Mouse (Mus musculus) liver, embryonic 14.5 days (tissue): ENCODE results near the gene Rft1. TPM values are rescaled to one million over a fixed set of nuclear protein-coding genes. Genes with fewer than 3 reads are reported as not detected.
"Not testable (repeated sequence)": the region's sequence is repeated elsewhere in the genome, so short reads cannot be mapped to it uniquely, and the experiment has no call there.

Experiments
- ATAC-seq: fragments of 200-750 bp; cut with Nextera tagmentation; 2 replicates; pipeline ENCODE4 v1.8.0; 2017; ENCODE audit warnings: moderate number of reproducible peaks, mild to moderate bottlenecking, moderate library complexity; ENCODE audit not compliant: insufficient read depth
- DNase-seq, 3 experiments: peaks; one replicate each; pipeline ENCODE4 v3.0.0-alpha.2; 2012 to 2013; ENCODE audit warnings: low read depth in 3 of 3, low spot score in 3 of 3
- H3K27ac ChIP-seq: fragments of 300-500 bp; sonication (generic); 2 replicates; pipeline ENCODE4 v1.5.1; 2014; ENCODE audit warnings: moderate library complexity, mild to moderate bottlenecking, control low read depth, inconsistent platforms
- H3K27me3 ChIP-seq: fragments of 300-500 bp; sonication (generic); 2 replicates; pipeline ENCODE4 v1.6.1; 2014; ENCODE audit warnings: mild to moderate bottlenecking, low read length, moderate library complexity; ENCODE audit not compliant: control insufficient read depth, insufficient read depth
- H3K36me3 ChIP-seq: fragments of 300-500 bp; sonication (generic); replicated peaks from 2 replicates; pipeline ENCODE4 v1.6.1; 2014; ENCODE audit warnings: low read depth; ENCODE audit not compliant: control insufficient read depth, insufficient read depth
- H3K4me1 ChIP-seq, 2 experiments: fragments of 200-500 bp in 1 of 2; fragments of 300-500 bp in 1 of 2; sonication (generic) in 1 of 2; replicated peaks; 2 replicates each; pipeline ENCODE4 v1.6.1; 2012 to 2014; ENCODE audit warnings: antibody characterized with exemption in 1 of 2, inconsistent platforms in 1 of 2, low read length in 1 of 2; ENCODE audit not compliant: control insufficient read depth in 2 of 2, insufficient read depth in 2 of 2
- H3K4me2 ChIP-seq: fragments of 300-500 bp; sonication (generic); 2 replicates; pipeline ENCODE4 v1.6.1; 2014; ENCODE audit warnings: low read depth, mild to moderate bottlenecking, control low read depth, moderate library complexity
- H3K4me3 ChIP-seq, 2 experiments: fragments of 200-500 bp in 1 of 2; fragments of 300-500 bp in 1 of 2; sonication (generic) in 1 of 2; 2 replicates each; pipeline ENCODE4 v1.5.1; 2012 to 2014; ENCODE audit warnings: low read depth in 2 of 2, low read length in 2 of 2, mild to moderate bottlenecking in 2 of 2, control low read depth in 1 of 2, inconsistent platforms in 1 of 2, moderate library complexity in 1 of 2; ENCODE audit not compliant: insufficient read depth in 1 of 2
- H3K9ac ChIP-seq: fragments of 300-500 bp; sonication (generic); replicated peaks from 2 replicates; pipeline ENCODE4 v1.6.1; 2014; ENCODE audit warnings: mild to moderate bottlenecking, control low read depth, moderate library complexity
- H3K9me3 ChIP-seq: fragments of 300-500 bp; sonication (generic); 2 replicates; pipeline ENCODE4 v1.6.1; 2016; ENCODE audit warnings: low read length, mixed read lengths; ENCODE audit not compliant: control insufficient read depth
- CTCF ChIP-seq: IDR thresholded peaks from 2 replicates; pipeline ENCODE4 v1.5.1; 2016; ENCODE audit warnings: antibody characterized with exemption, low read depth, control low read depth
- EP300 ChIP-seq: IDR thresholded peaks from 2 replicates; pipeline ENCODE4 v1.6.1; 2016; ENCODE audit warnings: antibody characterized with exemption, low read depth
- WGBS: fragments of 180-500 bp; shearing (Covaris S2); extraction: QIAGEN DNeasy Blood & Tissue Kit; methylation state at CpG from one replicate; pipeline ENCODE4 v1.1.7; 2014; ENCODE audit not compliant: insufficient replicate concordance; 5-methylcytosine and 5-hydroxymethylcytosine counted together
- polyA plus RNA-seq, 2 experiments: library from polyadenylated mRNA; depleted of rRNA in 1 of 2; stranded (reverse) in 1 of 2; unstranded in 1 of 2; fragments of >200 nt; fragmentation: Nextera tagmentation in 1 of 2; extraction: Ambion mirVana in 1 of 2; gene quantifications; 2 replicates each; pipeline versions ENCODE4 v1.2.1 to v1.2.3; 2012 to 2014

Gene Rft1
- polyA plus RNA-seq, 2 experiments = 2.8 to 3.4 TPM

DNA sequence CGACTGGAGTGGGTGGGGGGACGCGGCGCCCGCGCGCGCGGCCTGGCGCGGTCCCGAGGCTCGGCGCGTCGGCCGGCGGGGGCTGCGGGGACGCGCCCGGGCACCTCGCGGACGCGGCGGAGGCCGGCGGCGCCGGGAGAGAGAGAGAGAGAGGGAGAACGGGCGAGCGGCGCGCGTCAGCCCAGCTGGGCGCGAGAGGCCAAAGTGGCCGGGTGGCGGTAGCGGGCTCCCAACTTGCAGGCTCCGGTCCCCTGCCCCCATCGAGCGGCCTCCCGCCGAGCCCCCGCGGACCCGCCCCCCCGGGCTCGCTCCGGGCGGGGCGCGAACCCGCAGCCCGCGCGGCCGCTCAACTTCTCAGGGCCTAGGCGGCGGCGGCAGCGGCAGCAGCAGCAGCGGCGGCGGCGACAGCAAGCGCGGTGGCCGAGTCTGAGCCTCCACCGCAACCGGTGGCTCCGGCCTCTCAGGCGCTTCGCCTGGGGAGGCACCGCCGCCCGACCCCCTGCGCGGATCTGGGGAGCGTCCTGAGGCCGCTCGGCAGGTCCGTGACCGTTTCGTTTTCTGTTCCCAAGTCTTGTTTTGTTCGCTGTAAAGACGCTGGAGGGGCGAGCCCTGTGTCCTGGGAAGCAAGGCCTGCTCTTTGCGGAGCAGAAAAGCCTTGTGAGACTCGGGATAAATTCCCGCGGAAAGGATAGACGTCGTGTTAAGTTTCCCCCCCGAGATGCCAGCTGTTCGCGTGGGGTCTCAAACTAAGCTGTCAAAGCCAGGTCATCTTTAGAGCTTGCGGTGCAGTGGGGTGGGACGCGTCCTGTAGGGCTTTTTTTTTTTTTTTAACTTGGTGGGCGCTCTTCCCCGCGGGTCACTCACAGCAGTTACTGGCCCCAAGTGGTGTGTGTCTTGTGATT lies 62.1 kb downstream of the Rft1 start:
- Histone ChIP-seq H3K27me3 (peaks cover 9% of the 10 kb centered on the region), H3K4me3 (peak overlapping the region; percentile 75 to 99), H3K9ac (peak overlapping the region; percentile 81), H3K36me3 (no peaks in the 10 kb centered on the region), H3K4me1 (peaks cover 9 to 16% of the 10 kb centered on the region in 2 experiments; a peak in 3 of 4 replicates), H3K9me3 (no peaks in the 10 kb centered on the region), H3K27ac (peak overlapping the region; percentile 43), H3K4me2 (peak overlapping the region; percentile 88)
- DNase-seq (peak in 2 of 3 experiments; percentile 44 to 49), ATAC-seq (peak; percentile 73)
- TF ChIP-seq EP300 (no peak), CTCF (no peak)
- WGBS = under 1% methylated on average over 81 of the region's 106 CpGs

DNA sequence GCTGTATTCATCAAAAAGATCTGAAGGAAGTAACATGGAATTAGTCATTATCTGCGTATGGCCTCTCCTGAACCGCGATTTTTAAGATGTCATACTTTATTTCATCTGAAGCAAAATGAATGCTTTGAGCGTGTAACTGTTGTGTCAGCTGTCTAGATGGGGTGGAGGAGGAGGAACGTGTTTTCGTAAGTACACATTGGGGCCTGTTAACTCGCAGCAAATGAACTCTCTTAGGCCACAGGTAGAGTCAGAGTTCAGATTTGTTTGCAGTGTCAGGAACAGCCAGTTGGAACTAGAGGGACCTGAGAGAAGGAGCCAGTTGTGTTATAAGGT lies 62.8 kb downstream of the Rft1 start:
- H3K4me2 ChIP-seq = peak overlapping the region; percentile 88
- DNase-seq = peak in 2 of 3 experiments; percentile 28 to 33
- no peak overlapping the region for H3K27ac ChIP-seq
- peak overlapping the region; percentile 81 for H3K9ac ChIP-seq
- ATAC-seq = peak; percentile 9; the same call in 1 of the 2 replicates
- 6% methylated on average over 7 of the region's 7 CpGs for WGBS
- peaks cover 9 to 16% of the 10 kb centered on the region in 2 experiments; a peak in 3 of 4 replicates for H3K4me1 ChIP-seq
- no peak for TF ChIP-seq EP300
- TF ChIP-seq CTCF = no peak
- H3K27me3 ChIP-seq = peaks cover 9% of the 10 kb centered on the region
- H3K9me3 ChIP-seq = no peaks in the 10 kb centered on the region
- no peaks in the 10 kb centered on the region for H3K36me3 ChIP-seq
- H3K4me3 ChIP-seq = peak overlapping the region; percentile 75 to 99

DNA sequence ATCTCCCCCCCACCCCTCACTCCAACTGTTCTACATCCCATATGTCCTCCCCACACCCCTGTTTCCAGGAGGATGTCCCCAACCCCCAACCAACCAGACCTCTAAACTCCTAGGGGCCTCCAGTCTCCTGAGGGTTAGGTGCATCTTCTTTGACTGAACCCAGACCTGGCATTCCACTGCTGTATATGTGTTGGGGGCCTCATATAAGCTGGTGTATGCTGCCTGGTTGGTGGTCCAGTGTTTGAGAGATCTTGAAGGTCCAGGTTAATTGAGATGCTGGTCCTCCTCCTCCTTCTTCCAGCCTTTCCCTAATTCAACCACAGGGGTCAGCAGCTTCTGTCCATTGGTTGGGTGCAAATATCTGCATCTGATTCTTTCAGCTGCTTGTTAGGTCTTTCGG lies 64.5 kb downstream of the Rft1 start:
- not testable (repeated sequence) for ATAC-seq, DNase-seq, H3K36me3 ChIP-seq, H3K4me3 ChIP-seq, H3K4me2 ChIP-seq, H3K9ac ChIP-seq, H3K9me3 ChIP-seq, H3K27ac ChIP-seq, H3K27me3 ChIP-seq
- 75% methylated on average over 1 of the region's 1 CpGs for WGBS
- peaks cover 9 to 16% of the 10 kb centered on the region in 2 experiments; a peak in 3 of 4 replicates for H3K4me1 ChIP-seq

DNA sequence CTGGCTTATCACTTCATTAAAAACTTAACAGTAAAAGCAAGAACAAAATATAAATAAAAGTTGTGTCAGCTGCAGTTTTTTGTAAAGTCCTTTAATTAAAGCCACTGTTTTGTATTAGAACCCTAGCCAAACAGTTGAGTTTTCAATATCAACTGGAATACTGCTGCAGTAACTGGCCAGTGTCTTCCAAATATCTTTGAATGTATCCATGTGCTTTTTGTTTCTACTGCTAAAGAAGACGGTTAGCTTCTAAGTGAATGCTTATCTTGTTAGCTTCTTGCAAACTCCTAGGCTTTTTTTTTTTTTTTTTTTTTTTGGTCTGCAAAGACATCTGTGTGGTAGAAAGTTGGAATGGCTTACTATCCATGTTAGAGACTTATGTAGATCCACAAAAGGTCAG lies 65.4 kb downstream of the Rft1 start:
- TF ChIP-seq EP300 (no peak), CTCF (no peak)
- Histone ChIP-seq H3K4me2 (no peak overlapping the region), H3K27ac (no peak overlapping the region), H3K4me1 (peaks cover 9 to 17% of the 10 kb centered on the region in 2 experiments; a peak in 3 of 4 replicates), H3K4me3 (no peak overlapping the region), H3K27me3 (peaks cover 8% of the 10 kb centered on the region), H3K9ac (no peak overlapping the region), H3K36me3 (no peaks in the 10 kb centered on the region), H3K9me3 (no peaks in the 10 kb centered on the region)
- DNase-seq (no peak), ATAC-seq (no peak)
- WGBS = 25% methylated on average over 1 of the region's 1 CpGs

DNA sequence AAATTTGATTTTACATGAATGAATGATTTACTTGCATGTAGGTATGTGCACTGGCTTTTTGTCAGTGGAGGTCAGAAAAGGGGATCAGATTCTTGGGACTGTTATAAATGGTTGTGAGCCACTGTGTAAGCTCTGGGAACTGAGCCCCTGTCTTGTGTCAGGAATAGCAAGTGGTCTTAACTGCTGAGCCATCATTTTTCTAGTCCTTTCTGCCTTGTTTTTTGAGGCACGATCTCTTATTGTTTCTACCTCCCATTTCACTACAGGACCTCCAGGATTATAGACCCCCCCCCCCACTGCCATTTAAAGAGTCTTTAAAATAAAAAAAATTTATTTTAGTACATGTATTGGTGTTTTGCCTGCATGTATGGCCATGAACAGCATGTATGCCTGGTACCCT lies 67.7 kb downstream of the Rft1 start:
- no peak overlapping the region for H3K4me3 ChIP-seq
- TF ChIP-seq EP300 = no peak
- TF ChIP-seq CTCF = no peak
- WGBS = 59% methylated on average over 1 of the region's 1 CpGs
- H3K36me3 ChIP-seq = no peaks in the 10 kb centered on the region
- no peak overlapping the region for H3K4me2 ChIP-seq
- H3K27me3 ChIP-seq = no peaks in the 10 kb centered on the region
- no peak overlapping the region for H3K9ac ChIP-seq
- H3K27ac ChIP-seq = no peak overlapping the region
- peaks cover 6 to 12% of the 10 kb centered on the region in 2 experiments; a peak in 3 of 4 replicates for H3K4me1 ChIP-seq
- DNase-seq (no peak), ATAC-seq (no peak)
- no peaks in the 10 kb centered on the region for H3K9me3 ChIP-seq
